8 mouse cellular contexts compared by ENCODE assay signal in genomic region chr1:93477758-93478585, GRCm38 (mm10). TPM values are rescaled to one million over a fixed set of nuclear protein-coding genes. Genes with fewer than 3 reads are reported as not detected.
DNase-seq lines count a peak whose midpoint lies in the region; ATAC-seq and TF ChIP-seq lines count a peak whose summit lies in the region.

No protein-coding gene starts in this region.

- DNase-seq in MEL (ENCODE audit: low read depth, low spot score): peak; percentile 99
- DNase-seq in cerebellum, adult 2 months: peak; percentile 98 to 99
- peak; percentile 99 for DNase-seq in forebrain, postnatal 0 days
- DNase-seq in heart, postnatal 4 days: peak; percentile 98
- DNase-seq in layer of hippocampus, adult 8-10 months (ENCODE audit: low spot score in 2 of 2): peak; percentile 98 to 99
- DNase-seq in ovary, postnatal 10 days (ENCODE audit: low spot score): peak; percentile 93
- peak; percentile 96 to 99 for DNase-seq in thymus, postnatal 10 days (ENCODE audit: low spot score in 2 of 2)

- H3K36me3 ChIP-seq in MEL (ENCODE audit: control insufficient read depth in 1 of 2, insufficient read depth in 2 of 2, low read length in 2 of 2): peaks cover 4 to 54% of the 10 kb centered on the region in 2 experiments
- no peaks in the 10 kb centered on the region for H3K36me3 ChIP-seq in forebrain, postnatal 0 days (ENCODE audit: insufficient read depth)
- H3K36me3 ChIP-seq in lung, embryonic 15.5 days: no peaks in the 10 kb centered on the region

- H3K4me3 ChIP-seq in MEL (ENCODE audit: control insufficient read depth in 1 of 2, insufficient read depth in 1 of 2, low read depth in 2 of 2, low read length in 2 of 2): peak overlapping the region; percentile 82 to 86
- peak overlapping the region; percentile 78 for H3K4me3 ChIP-seq in cerebellum, adult 2 months (replicated peaks; ENCODE audit: insufficient read depth, low read depth, low read length)
- H3K4me3 ChIP-seq in forebrain, postnatal 0 days (ENCODE audit: low read depth, low read length): peak overlapping the region; percentile 88
- peak overlapping the region; percentile 95 for H3K4me3 ChIP-seq in lung, embryonic 15.5 days

- WGBS in cerebellum, adult 2 months: under 1% methylated on average over 41 of the region's 41 CpGs
- WGBS in forebrain, postnatal 0 days: under 1% methylated on average over 40 of the region's 41 CpGs
- WGBS in lung, embryonic 15.5 days: 0% methylated on average over 35 of the region's 41 CpGs

- H3K79me2 ChIP-seq in MEL (ENCODE audit: control insufficient read depth, insufficient read depth, low read length, poor library complexity): peaks cover 73% of the 10 kb centered on the region

- peak overlapping the region; percentile 96 for H3K27ac ChIP-seq in MEL (ENCODE audit: control insufficient read depth, low read depth, low read length)
- H3K27ac ChIP-seq in cerebellum, adult 2 months (ENCODE audit: insufficient read depth, low read length): peak overlapping the region; percentile 83
- H3K27ac ChIP-seq in forebrain, postnatal 0 days (ENCODE audit: low read depth, low read length): peak overlapping the region; percentile 95
- peak overlapping the region; percentile 97 for H3K27ac ChIP-seq in lung, embryonic 15.5 days

- peak overlapping the region; percentile 55 for H3K4me2 ChIP-seq in forebrain, postnatal 0 days (ENCODE audit: low read depth)
- H3K4me2 ChIP-seq in lung, embryonic 15.5 days: peak overlapping the region; percentile 57

- TF ChIP-seq EP300 in MEL (IDR thresholded peaks at IDR 0.05; ENCODE audit: low read depth in 1 of 2, low read length in 2 of 2): peak; percentile 27 to 75; a peak in 3 of 4 replicates

- ATAC-seq in forebrain, postnatal 0 days: peak; percentile 96
- peak; percentile 98 for ATAC-seq in lung, embryonic 15.5 days (ENCODE audit: borderline replicate concordance, extremely low read depth, low FRiP score, low TSS enrichment)

- no peak for TF ChIP-seq RAD21 in MEL (IDR thresholded peaks at IDR 0.05; ENCODE audit: low read depth, low read length)

- H3K4me1 ChIP-seq in MEL (ENCODE audit: control insufficient read depth in 1 of 2, insufficient read depth in 2 of 2, low read length in 2 of 2): peaks cover 15 to 28% of the 10 kb centered on the region in 2 experiments
- no peaks in the 10 kb centered on the region for H3K4me1 ChIP-seq in cerebellum, adult 2 months (ENCODE audit: control insufficient read depth, insufficient read depth, low read length)
- peaks cover 4% of the 10 kb centered on the region for H3K4me1 ChIP-seq in forebrain, postnatal 0 days (ENCODE audit: insufficient read depth)
- peaks cover 13% of the 10 kb centered on the region for H3K4me1 ChIP-seq in lung, embryonic 15.5 days

- H3K27me3 ChIP-seq in MEL (ENCODE audit: control insufficient read depth in 1 of 2, insufficient read depth in 2 of 2, low read length in 2 of 2): no peaks in the 10 kb centered on the region
- no peaks in the 10 kb centered on the region for H3K27me3 ChIP-seq in cerebellum, adult 2 months (ENCODE audit: control insufficient read depth, insufficient read depth, low read length)
- H3K27me3 ChIP-seq in forebrain, postnatal 0 days (ENCODE audit: insufficient read depth, low read length): no peaks in the 10 kb centered on the region
- H3K27me3 ChIP-seq in lung, embryonic 15.5 days: no peaks in the 10 kb centered on the region

- TF ChIP-seq POLR2A in MEL (IDR thresholded peaks at IDR 0.05; ENCODE audit: control insufficient read depth in 1 of 2, insufficient read depth in 1 of 2, low read depth in 1 of 2, low read length in 2 of 2, poor library complexity in 1 of 2): peak; percentile 80 to 85
- peak; percentile 52 for TF ChIP-seq POLR2A in cerebellum, adult 2 months (IDR thresholded peaks at IDR 0.05; ENCODE audit: borderline replicate concordance, insufficient read depth, low read length)

- no peaks in the 10 kb centered on the region for H3K9me3 ChIP-seq in MEL (replicated peaks; ENCODE audit: insufficient read depth, low read length)
- no peaks in the 10 kb centered on the region for H3K9me3 ChIP-seq in forebrain, postnatal 0 days (ENCODE audit: low read length)
- H3K9me3 ChIP-seq in lung, embryonic 15.5 days: no peaks in the 10 kb centered on the region

- TF ChIP-seq CTCF in MEL (IDR thresholded peaks at IDR 0.05 in 2 of 3, conservative IDR thresholded peaks at IDR 0.05 in 1 of 3; ENCODE audit: control insufficient read depth in 1 of 3, insufficient read depth in 1 of 3, low read depth in 2 of 3, low read length in 3 of 3, poor library complexity in 1 of 3, severe bottlenecking in 1 of 3): peak in 2 of 3 experiments; percentile 57 to 64; a peak in 4 of 6 replicates
- peak; percentile 49; the same call in 1 of the 2 replicates for TF ChIP-seq CTCF in cerebellum, adult 2 months (IDR thresholded peaks at IDR 0.05; ENCODE audit: borderline replicate concordance, insufficient read depth, low read depth, low read length)
- peak; percentile 46 for TF ChIP-seq CTCF in forebrain, postnatal 0 days (IDR thresholded peaks at IDR 0.05; ENCODE audit: low read depth)

- peak overlapping the region; percentile 91 for H3K9ac ChIP-seq in MEL (ENCODE audit: control insufficient read depth, low read depth, low read length, poor library complexity, severe bottlenecking)
- peak overlapping the region; percentile 77 for H3K9ac ChIP-seq in forebrain, postnatal 0 days
- peak overlapping the region; percentile 75 for H3K9ac ChIP-seq in lung, embryonic 15.5 days

TF ChIP-seq in MEL, 35 proteins besides CTCF, POLR2A, EP300 and RAD21 (continues in another document):
- TF ChIP-seq E2F4 (IDR thresholded peaks at IDR 0.05; ENCODE audit: borderline replicate concordance, low read depth, low read length) (no peak), KAT2A (conservative IDR thresholded peaks at IDR 0.05; ENCODE audit: low read depth, low read length) (peak; percentile 19; the same call in 1 of the 2 replicates), POLR2AphosphoS2 (IDR thresholded peaks at IDR 0.05; ENCODE audit: low read length) (peak; percentile 18), CHD2 (IDR thresholded peaks at IDR 0.05; ENCODE audit: low read length) (no peak), MXI1 (IDR thresholded peaks at IDR 0.05; ENCODE audit: low read depth, low read length) (peak; percentile 81), USF1 (IDR thresholded peaks at IDR 0.05; ENCODE audit: low read depth, low read length) (peak; percentile 97), RCOR1 (IDR thresholded peaks at IDR 0.05; ENCODE audit: low read depth, low read length) (no peak; the same call in 1 of the 2 replicates), NELFE (IDR thresholded peaks at IDR 0.05; ENCODE audit: low read depth, low read length) (peak; percentile 34; the same call in 1 of the 2 replicates), POLR2AphosphoS5 (IDR thresholded peaks at IDR 0.05; ENCODE audit: borderline replicate concordance, low read depth, low read length) (no peak), UBTF (IDR thresholded peaks at IDR 0.05; ENCODE audit: borderline replicate concordance, insufficient read depth, low read depth, low read length) (no peak), SIN3A (IDR thresholded peaks at IDR 0.05; ENCODE audit: low read length) (peak; percentile 24), MYC (IDR thresholded peaks at IDR 0.05; ENCODE audit: low read depth, low read length) (peak; percentile 86), SMC3 (IDR thresholded peaks at IDR 0.05; ENCODE audit: low read depth, low read length) (no peak), ZMIZ1 (IDR thresholded peaks at IDR 0.05; ENCODE audit: low read depth, low read length) (no peak; the same call in 1 of the 2 replicates), ZKSCAN1 (IDR thresholded peaks at IDR 0.05; ENCODE audit: low read depth, low read length) (no peak), GATA1 (IDR thresholded peaks at IDR 0.05; ENCODE audit: low read depth, low read length) (peak; percentile 36; the same call in 1 of the 2 replicates), CHD1 (IDR thresholded peaks at IDR 0.05; ENCODE audit: low read depth, low read length) (peak; percentile 19; the same call in 1 of the 2 replicates), MAZ (IDR thresholded peaks at IDR 0.05; ENCODE audit: low read depth, low read length) (peak; percentile 97), NRF1 (IDR thresholded peaks at IDR 0.05; ENCODE audit: insufficient read depth, low read depth, low read length, poor library complexity, severe bottlenecking) (0 out of 2 replicates have a peak, but pooled peaks have one; percentile 15), MAFK (IDR thresholded peaks at IDR 0.05; ENCODE audit: borderline replicate concordance, low read depth, low read length) (no peak), MAX (IDR thresholded peaks at IDR 0.05; ENCODE audit: low read length) (peak; percentile 92), MEF2A (IDR thresholded peaks at IDR 0.05; ENCODE audit: extremely low read depth, insufficient replicate concordance, low read depth, low read length, poor library complexity, severe bottlenecking) (no peak), JUND (IDR thresholded peaks at IDR 0.05; ENCODE audit: low read depth, low read length) (no peak), BHLHE40 (IDR thresholded peaks at IDR 0.05; ENCODE audit: borderline replicate concordance, low read depth, low read length) (peak; percentile 14; the same call in 1 of the 2 replicates)

RNA-seq across cellular contexts. Expression of gene Hdlbp, which starts 0.6 kb away (rescaled TPM):
- 141 and 160 TPM in 2 replicates for total RNA-seq in MEL (2012; rRNA removed)
- polyA plus RNA-seq in MEL (2012; ENCODE audit: insufficient read depth in 1 of 2, insufficient read length in 2 of 2, low read depth in 1 of 2, low replicate concordance in 2 of 2, missing spikeins in 1 of 2): 1,000 to 10,000 TPM in 1 of 2 experiments, 100 to 1,000 TPM in 1; 271 to 1,954 TPM
- 105 and 111 TPM in 2 replicates for polyA plus RNA-seq in cerebellum, adult 2 months (2012; rRNA removed)
- 61.1 and 69.4 TPM in 2 replicates for total RNA-seq in forebrain, postnatal 0 days (2014; rRNA removed)
- 55.6 and 78.3 TPM in 2 replicates for polyA plus RNA-seq in forebrain, postnatal 0 days (2015; fragmentation: Nextera tagmentation; extraction: Ambion mirVana)
- 100 to 1,000 TPM; 317 to 330 TPM for total RNA-seq in heart, postnatal 4 days (2021)
- 100 to 1,000 TPM; 144 to 186 (median 160) TPM for total RNA-seq in layer of hippocampus, adult 8-10 months (2022)
- polyA plus RNA-seq in lung, embryonic 15.5 days (2015; fragmentation: Nextera tagmentation; extraction: Ambion mirVana): 158 and 159 TPM in 2 replicates

RNA-seq across cellular contexts. Expression of gene Farp2, which starts 33.9 kb away (rescaled TPM):
- total RNA-seq in MEL (2012; rRNA removed): 10.8 and 12.0 TPM in 2 replicates
- 1 to 10 TPM in 1 of 2 experiments, not detected in 1; 9.7 TPM for polyA plus RNA-seq in MEL (2012; ENCODE audit: insufficient read depth in 1 of 2, insufficient read length in 2 of 2, low read depth in 1 of 2, low replicate concordance in 2 of 2, missing spikeins in 1 of 2)
- polyA plus RNA-seq in cerebellum, adult 2 months (2012; rRNA removed): 5.7 and 6.3 TPM in 2 replicates
- 2.7 and 4.4 TPM in 2 replicates for total RNA-seq in forebrain, postnatal 0 days (2014; rRNA removed)
- 1.8 and 2.1 TPM in 2 replicates for polyA plus RNA-seq in forebrain, postnatal 0 days (2015; fragmentation: Nextera tagmentation; extraction: Ambion mirVana)
- 10 to 100 TPM; 15.3 to 16.8 TPM for total RNA-seq in heart, postnatal 4 days (2021)
- total RNA-seq in layer of hippocampus, adult 8-10 months (2022): 10 to 100 TPM; 12.2 to 14.6 (median 13.8) TPM
- polyA plus RNA-seq in lung, embryonic 15.5 days (2015; fragmentation: Nextera tagmentation; extraction: Ambion mirVana): 6.1 and 6.3 TPM in 2 replicates

Comparison
In these comparisons a context has a peak if more than half of its experiments do, and no peak if none do; other contexts are left out.
1. Peak in every context shown above with its lines: DNase-seq, ATAC-seq, H3K4me3 ChIP-seq and H3K27ac ChIP-seq.